Mouse (Mus musculus) thymus, adult 2 months (tissue): ENCODE data around the gene Phf24.

Experiments
- CTCF ChIP-seq: fragments of 200-500 bp; IDR thresholded peaks from 2 replicates; pipeline ENCODE4 v1.5.1; 2012; ENCODE audit warnings: mild to moderate bottlenecking, control low read depth, low read length, moderate library complexity, borderline replicate concordance; ENCODE audit not compliant: control insufficient read depth, poor library complexity, insufficient read depth; ENCODE audit errors: extremely low read depth
- POLR2A ChIP-seq: fragments of 200-500 bp; IDR thresholded peaks from 2 replicates; pipeline ENCODE4 v1.6.1; 2012; ENCODE audit warnings: mild to moderate bottlenecking, low read length, control low read depth, moderate library complexity; ENCODE audit not compliant: control insufficient read depth, poor library complexity, insufficient read depth; ENCODE audit errors: extremely low read depth

DNA sequence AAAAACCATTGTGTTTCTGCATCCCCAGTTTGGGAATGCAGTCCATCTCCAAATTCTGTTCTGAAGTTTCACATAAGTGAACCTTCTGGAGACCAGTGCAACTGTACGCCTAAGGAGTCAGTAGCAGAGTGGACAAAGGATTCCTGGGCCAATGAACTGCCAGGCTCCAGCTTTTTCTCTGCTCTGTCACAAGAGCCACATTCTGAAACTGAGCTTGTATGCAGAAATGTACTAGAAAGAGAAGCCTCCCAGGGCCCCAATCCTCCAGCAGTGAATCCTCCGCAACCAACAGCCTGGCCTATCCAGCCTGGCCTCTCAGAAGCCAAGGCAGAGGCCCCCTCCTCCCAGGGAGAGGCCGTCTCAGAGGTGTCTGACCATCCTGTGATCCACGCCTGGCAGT, 56.5 kb downstream of the Phf24 start:
- no peak for TF ChIP-seq CTCF
- no peak for TF ChIP-seq POLR2A
